Mouse (Mus musculus): ENCODE measurements around the gene Ticrr. TPM values are rescaled to one million over a fixed set of nuclear protein-coding genes. Genes with fewer than 3 reads are reported as not detected.

The Ticrr gene
- total and polyA plus RNA-seq, 3 experiments: 10.6 to 55.6 (median 23.8) TPM

DNA sequence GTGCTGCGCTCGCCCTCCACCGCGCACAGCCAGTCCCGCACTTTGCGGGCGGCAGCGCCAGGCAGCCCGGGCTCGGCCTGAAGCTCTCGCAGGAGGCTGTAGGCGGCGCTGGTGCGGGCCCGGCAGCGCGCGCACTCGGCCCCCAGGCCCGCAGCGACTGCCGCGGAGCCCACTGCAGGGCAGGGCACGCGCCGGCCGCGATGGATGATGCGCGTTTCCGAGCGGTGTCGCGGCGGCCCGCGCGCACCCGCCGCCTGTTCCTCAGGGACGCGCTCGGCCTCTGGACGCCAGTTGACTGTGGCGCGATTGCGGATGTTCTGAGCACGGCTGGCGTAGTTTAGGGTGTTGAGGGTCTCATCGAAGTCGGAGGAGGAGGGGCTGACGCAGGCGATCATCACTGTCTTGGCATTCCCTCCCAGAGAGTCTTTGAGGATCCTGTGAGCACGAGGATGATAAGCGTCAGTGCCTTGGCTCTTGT is 50.2 kb downstream of the Ticrr start:
- H3K9me3 ChIP-seq (replicated peaks; ENCODE audit: insufficient read depth, low read length): no peaks in the 10 kb centered on the region

DNA sequence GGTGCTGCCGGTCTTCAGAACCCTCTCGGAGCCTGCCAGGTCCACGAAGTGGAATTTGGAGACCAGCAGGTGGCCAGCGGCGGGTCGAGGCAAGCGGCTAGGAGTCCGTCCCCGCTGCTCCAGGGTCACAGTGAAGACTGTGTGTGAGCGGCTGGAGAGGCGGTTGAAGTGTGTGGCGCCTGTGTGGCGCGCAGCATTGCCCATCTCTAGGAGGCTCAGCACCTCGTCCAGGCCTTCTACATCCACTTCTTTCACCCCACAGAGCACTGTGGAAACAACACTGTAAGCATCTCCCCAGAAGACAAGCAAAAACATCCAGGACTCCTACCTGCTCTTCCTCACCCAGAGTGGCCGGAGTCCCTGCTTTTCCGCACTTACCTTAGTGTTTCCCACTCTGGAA is 50.8 kb downstream of the Ticrr start:
- H3K9me3 ChIP-seq (replicated peaks; ENCODE audit: insufficient read depth, low read length): no peaks in the 10 kb centered on the region
- H3K4me1 ChIP-seq (ENCODE audit: control insufficient read depth in 1 of 2, insufficient read depth in 2 of 2, low read length in 2 of 2): peaks cover 0 to 5% of the 10 kb centered on the region in 2 experiments; a peak in 2 of 4 replicates
- no peaks in the 10 kb centered on the region for H3K27me3 ChIP-seq (ENCODE audit: control insufficient read depth in 1 of 2, insufficient read depth in 2 of 2, low read length in 2 of 2)
- no peaks in the 10 kb centered on the region; a peak in 1 of 4 replicates for H3K36me3 ChIP-seq (ENCODE audit: control insufficient read depth in 1 of 2, insufficient read depth in 2 of 2, low read length in 2 of 2)
- no peak for TF ChIP-seq NELFE (IDR thresholded peaks at IDR 0.05; ENCODE audit: low read depth, low read length)
- no peak for TF ChIP-seq MAX (IDR thresholded peaks at IDR 0.05; ENCODE audit: low read length)
- TF ChIP-seq POLR2A (IDR thresholded peaks at IDR 0.05; ENCODE audit: control insufficient read depth in 1 of 2, insufficient read depth in 1 of 2, low read depth in 1 of 2, low read length in 2 of 2, poor library complexity in 1 of 2): no peak
- TF ChIP-seq CHD2 (IDR thresholded peaks at IDR 0.05; ENCODE audit: low read length): no peak
- TF ChIP-seq TAL1 (IDR thresholded peaks at IDR 0.05; ENCODE audit: low read length): no peak
- no peak for TF ChIP-seq TBP (IDR thresholded peaks at IDR 0.05; ENCODE audit: low read depth, low read length)
- TF ChIP-seq MYC (IDR thresholded peaks at IDR 0.05; ENCODE audit: low read depth, low read length): no peak
- TF ChIP-seq POLR2AphosphoS5 (IDR thresholded peaks at IDR 0.05; ENCODE audit: borderline replicate concordance, low read depth, low read length): no peak
- TF ChIP-seq ZMIZ1 (IDR thresholded peaks at IDR 0.05; ENCODE audit: low read depth, low read length): no peak
- no peak for TF ChIP-seq SIN3A (IDR thresholded peaks at IDR 0.05; ENCODE audit: low read length)
- H3K4me3 ChIP-seq (ENCODE audit: control insufficient read depth in 1 of 2, insufficient read depth in 1 of 2, low read depth in 2 of 2, low read length in 2 of 2): no peak overlapping the region
- no peak overlapping the region for H3K9ac ChIP-seq (ENCODE audit: control insufficient read depth, low read depth, low read length, poor library complexity, severe bottlenecking)
- H3K79me2 ChIP-seq (ENCODE audit: control insufficient read depth, insufficient read depth, low read length, poor library complexity): peaks cover 1% of the 10 kb centered on the region; the same call in 1 of the 2 replicates
- no peak for DNase-seq (ENCODE audit: low read depth, low spot score)
- no peak overlapping the region for H3K27ac ChIP-seq (ENCODE audit: control insufficient read depth, low read depth, low read length)

More for the DNA sequence above, 50.2 kb downstream of the Ticrr start:
- no peak overlapping the region for H3K4me3 ChIP-seq (ENCODE audit: control insufficient read depth in 1 of 2, insufficient read depth in 1 of 2, low read depth in 2 of 2, low read length in 2 of 2)
- no peaks in the 10 kb centered on the region for H3K27me3 ChIP-seq (ENCODE audit: control insufficient read depth in 1 of 2, insufficient read depth in 2 of 2, low read length in 2 of 2)
- TF ChIP-seq ZNF384 (IDR thresholded peaks at IDR 0.05; ENCODE audit: low read depth, low read length) (no peak), GABPA (IDR thresholded peaks at IDR 0.05; ENCODE audit: low read depth, low read length) (no peak), POLR2AphosphoS2 (IDR thresholded peaks at IDR 0.05; ENCODE audit: low read length) (no peak), RCOR1 (IDR thresholded peaks at IDR 0.05; ENCODE audit: low read depth, low read length) (no peak), ZKSCAN1 (IDR thresholded peaks at IDR 0.05; ENCODE audit: low read depth, low read length) (no peak), HCFC1 (IDR thresholded peaks at IDR 0.05; ENCODE audit: low read depth, low read length) (no peak), GATA1 (IDR thresholded peaks at IDR 0.05; ENCODE audit: low read depth, low read length) (no peak), JUND (IDR thresholded peaks at IDR 0.05; ENCODE audit: low read depth, low read length) (no peak), MEF2A (IDR thresholded peaks at IDR 0.05; ENCODE audit: extremely low read depth, insufficient replicate concordance, low read depth, low read length, poor library complexity, severe bottlenecking) (no peak), MXI1 (IDR thresholded peaks at IDR 0.05; ENCODE audit: low read depth, low read length) (no peak), SMC3 (IDR thresholded peaks at IDR 0.05; ENCODE audit: low read depth, low read length) (no peak)
- H3K4me1 ChIP-seq (ENCODE audit: control insufficient read depth in 1 of 2, insufficient read depth in 2 of 2, low read length in 2 of 2): peaks cover 0 to 5% of the 10 kb centered on the region in 2 experiments; a peak in 2 of 4 replicates
- H3K27ac ChIP-seq (ENCODE audit: control insufficient read depth, low read depth, low read length): no peak overlapping the region
- peaks cover 1% of the 10 kb centered on the region; the same call in 1 of the 2 replicates for H3K79me2 ChIP-seq (ENCODE audit: control insufficient read depth, insufficient read depth, low read length, poor library complexity)
- H3K36me3 ChIP-seq (ENCODE audit: control insufficient read depth in 1 of 2, insufficient read depth in 2 of 2, low read length in 2 of 2): no peaks in the 10 kb centered on the region; a peak in 1 of 4 replicates
- DNase-seq (ENCODE audit: low read depth, low spot score): no peak
- no peak overlapping the region for H3K9ac ChIP-seq (ENCODE audit: control insufficient read depth, low read depth, low read length, poor library complexity, severe bottlenecking)
